ENCODE assay signal across 8 mouse cellular contexts in the genomic region with DNA sequence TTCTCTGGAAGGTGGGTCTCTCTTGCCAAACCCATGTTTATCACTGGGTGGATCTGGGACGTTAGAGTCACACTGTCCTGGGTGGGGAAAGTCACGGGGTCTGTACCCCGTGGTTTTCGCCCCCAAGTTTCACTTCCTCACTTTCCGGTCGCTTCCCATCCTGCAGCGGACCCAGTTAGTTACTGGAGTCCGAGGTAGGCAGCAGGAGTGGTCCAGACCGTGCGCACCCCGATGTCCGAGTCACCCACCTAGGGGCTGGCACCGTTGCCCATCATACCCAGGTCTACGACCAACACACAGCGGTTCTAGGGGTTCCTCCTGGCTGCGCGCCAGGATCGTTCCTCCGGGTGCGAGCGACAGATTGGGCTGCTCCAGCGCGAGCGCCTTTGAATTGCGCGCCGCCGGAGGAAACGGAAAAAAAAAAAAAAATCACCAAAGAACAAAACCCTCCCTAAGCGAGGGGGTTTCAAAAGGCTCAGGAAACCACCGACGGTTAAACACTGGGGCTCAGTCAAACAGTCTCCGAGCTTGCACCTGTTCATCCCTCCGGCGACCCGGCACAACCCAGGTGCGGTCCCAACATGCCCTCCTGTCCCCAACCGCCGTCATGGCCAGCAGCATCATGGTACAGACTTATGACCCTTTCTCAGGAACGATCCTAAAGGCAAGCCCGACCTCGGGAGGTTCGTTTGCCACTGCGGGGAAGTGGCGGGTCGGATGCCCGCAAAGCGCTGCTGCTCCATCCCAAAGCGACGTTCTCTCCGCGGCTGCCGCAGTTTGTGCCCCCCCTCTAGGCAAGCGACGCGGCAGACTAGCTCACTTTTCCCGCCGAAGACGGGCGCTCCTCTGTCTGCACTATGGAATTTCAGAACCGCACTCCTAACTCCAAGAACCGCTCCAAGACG. TPM values are rescaled to one million over a fixed set of nuclear protein-coding genes. Genes with fewer than 3 reads are reported as not detected.
A peak's percentile ranks its signal among the peaks of the same experiment; 100 is the strongest.
DNase-seq lines count a peak whose midpoint lies in the region; ATAC-seq and TF ChIP-seq lines count a peak whose summit lies in the region.

No protein-coding gene starts in this region.

- peaks cover 17% of the 10 kb centered on the region for H3K27me3 ChIP-seq in embryonic facial prominence, embryonic 11.5 days (ENCODE audit: control insufficient read depth, insufficient read depth, low read length)
- H3K27me3 ChIP-seq in heart, embryonic 10.5 days (ENCODE audit: insufficient read depth, poor library complexity, severe bottlenecking): peaks cover 52% of the 10 kb centered on the region
- peaks cover 4% of the 10 kb centered on the region; the same call in 1 of the 2 replicates for H3K27me3 ChIP-seq in kidney, postnatal 0 days (ENCODE audit: insufficient read depth, low read length)

- no peak for TF ChIP-seq CTCF in kidney, postnatal 0 days (IDR thresholded peaks at IDR 0.05; ENCODE audit: low read depth)

- H3K4me1 ChIP-seq in embryonic facial prominence, embryonic 11.5 days (ENCODE audit: control insufficient read depth, insufficient read depth, low read length): no peaks in the 10 kb centered on the region; the same call in none of the 2 replicates
- peaks cover 24% of the 10 kb centered on the region for H3K4me1 ChIP-seq in heart, embryonic 10.5 days
- H3K4me1 ChIP-seq in kidney, postnatal 0 days (replicated peaks; ENCODE audit: insufficient read depth, low read length): peaks cover 30% of the 10 kb centered on the region

- peak overlapping the region; percentile 65 for H3K9ac ChIP-seq in embryonic facial prominence, embryonic 11.5 days (replicated peaks; ENCODE audit: low read length)
- H3K9ac ChIP-seq in kidney, postnatal 0 days (ENCODE audit: low read depth, low read length): peak overlapping the region; percentile 59

- WGBS in embryonic facial prominence, embryonic 11.5 days: under 1% methylated on average over 63 of the region's 63 CpGs
- under 1% methylated on average over 63 of the region's 63 CpGs for WGBS in heart, embryonic 10.5 days
- under 1% methylated on average over 63 of the region's 63 CpGs for WGBS in kidney, postnatal 0 days

- peak overlapping the region; percentile 55 for H3K4me3 ChIP-seq in embryonic facial prominence, embryonic 11.5 days (ENCODE audit: low read depth, low read length)
- H3K4me3 ChIP-seq in heart, embryonic 10.5 days: peak overlapping the region; percentile 66
- peak overlapping the region; percentile 54 for H3K4me3 ChIP-seq in kidney, postnatal 0 days (replicated peaks; ENCODE audit: low read depth, low read length)

- peak overlapping the region; percentile 85 for H3K4me2 ChIP-seq in embryonic facial prominence, embryonic 11.5 days (ENCODE audit: low read depth, low read length)
- H3K4me2 ChIP-seq in kidney, postnatal 0 days (ENCODE audit: low read length): peak overlapping the region; percentile 94

- no peaks in the 10 kb centered on the region for H3K36me3 ChIP-seq in embryonic facial prominence, embryonic 11.5 days (replicated peaks; ENCODE audit: control insufficient read depth, insufficient read depth, low read depth, low read length)
- H3K36me3 ChIP-seq in heart, embryonic 10.5 days: peaks cover 4% of the 10 kb centered on the region; the same call in 1 of the 2 replicates
- no peaks in the 10 kb centered on the region for H3K36me3 ChIP-seq in kidney, postnatal 0 days (ENCODE audit: insufficient read depth, low read length)

- no peak for ATAC-seq in embryonic facial prominence, embryonic 11.5 days (replicated peaks; ENCODE audit: insufficient number of reproducible peaks, low FRiP score, low TSS enrichment, low read depth)
- ATAC-seq in kidney, postnatal 0 days (replicated peaks; ENCODE audit: low FRiP score, low read depth): peak; percentile 8; the same call in 1 of the 2 replicates

- H3K27ac ChIP-seq in embryonic facial prominence, embryonic 11.5 days (replicated peaks; ENCODE audit: low read depth, low read length): peak overlapping the region; percentile 47
- peak overlapping the region; percentile 44 for H3K27ac ChIP-seq in heart, embryonic 10.5 days
- no peak overlapping the region for H3K27ac ChIP-seq in kidney, postnatal 0 days

- H3K9me3 ChIP-seq in embryonic facial prominence, embryonic 11.5 days (replicated peaks; ENCODE audit: control insufficient read depth, low read length): no peaks in the 10 kb centered on the region
- H3K9me3 ChIP-seq in heart, embryonic 10.5 days: no peaks in the 10 kb centered on the region
- H3K9me3 ChIP-seq in kidney, postnatal 0 days (replicated peaks; ENCODE audit: low read length): no peaks in the 10 kb centered on the region

- DNase-seq in urinary bladder, adult 2 months (ENCODE audit: low spot score): peak; percentile 22
- DNase-seq in urinary bladder, postnatal 10 days (ENCODE audit: low spot score): no peak
- DNase-seq in embryonic facial prominence, embryonic 11.5 days (ENCODE audit: low spot score): peak; percentile 45
- no peak for DNase-seq in heart, embryonic 10.5 days (ENCODE audit: low spot score)
- no peak for DNase-seq in kidney, postnatal 0 days (ENCODE audit: low spot score)
- peak; percentile 70 for DNase-seq in lung, postnatal 25 days (ENCODE audit: low spot score)
- DNase-seq in retina, postnatal 1 day: peak; percentile 74
- DNase-seq in urinary bladder, postnatal 25 days (ENCODE audit: low spot score): peak; percentile 15

RNA-seq across cellular contexts. Expression of gene Cxcr4, which starts 1.0 kb away (rescaled TPM):
- polyA plus RNA-seq in urinary bladder, adult 2 months (2012; rRNA removed): 8.7 and 9.1 TPM in 2 replicates
- 6.8 and 7.0 TPM in 2 replicates for polyA plus RNA-seq in embryonic facial prominence, embryonic 11.5 days (2014; fragmentation: Nextera tagmentation; extraction: Ambion mirVana)
- polyA plus RNA-seq in heart, embryonic 10.5 days (2016; fragmentation: Nextera tagmentation; extraction: Ambion mirVana): 1.2 and 1.7 TPM in 2 replicates
- polyA plus RNA-seq in kidney, postnatal 0 days (2015; fragmentation: Nextera tagmentation; extraction: Ambion mirVana): 8.8 and 9.9 TPM in 2 replicates

Comparison
In these comparisons a context has a peak if more than half of its experiments do, and no peak if none do; other contexts are left out.
1. DNase-seq: peak in urinary bladder, adult 2 months (single experiment), embryonic facial prominence, embryonic 11.5 days (single experiment), lung, postnatal 25 days (single experiment), retina, postnatal 1 day (single experiment) and urinary bladder, postnatal 25 days (single experiment); none in urinary bladder, postnatal 10 days (single experiment), heart, embryonic 10.5 days (single experiment) and kidney, postnatal 0 days (single experiment).
2. Peak in every context shown above with its lines, with median percentiles within 50 percentile points of each other: H3K4me3 ChIP-seq.